Mouse (Mus musculus) kidney, adult 9 months (tissue): Measurements from ENCODE around the gene Det1.

Source experiments
- DNase-seq: peaks from one replicate; pipeline ENCODE4 v3.0.0; 2022

Det1 gene

GRCm38 (mm10) chr7:78846737-78847434 lies at the start of gene Det1:
Det1 (minus strand) TSS chr7:78847263.
- peak; percentile 92 for DNase-seq

GRCm38 (mm10) chr7:78895653-78896333 lies 48.7 kb upstream of the Det1 start, which contains the start of gene Aen:
Aen (plus strand) TSS chr7:78895854.
- DNase-seq: peak; percentile 100

- peak; percentile 28 for DNase-seq
Measured at GRCm38 (mm10) chr7:78895021-78895652, 48.1 kb upstream of the Det1 start.

- no peak for DNase-seq
Measured at GRCm38 (mm10) chr7:78893917-78894316, 46.9 kb upstream of the Det1 start.

GRCm38 (mm10) chr7:78890641-78891040 lies 43.6 kb upstream of the Det1 start:
- peak; percentile 84 for DNase-seq

- no peak for DNase-seq
Measured at GRCm38 (mm10) chr7:78887431-78887842, 40.4 kb upstream of the Det1 start.

- no peak for DNase-seq
Measured at GRCm38 (mm10) chr7:78886496-78886895, 39.4 kb upstream of the Det1 start.

- no peak for DNase-seq
Measured at GRCm38 (mm10) chr7:78885404-78885803, 38.3 kb upstream of the Det1 start.

- DNase-seq: no peak
Measured at GRCm38 (mm10) chr7:78884139-78884538, 37.1 kb upstream of the Det1 start.

GRCm38 (mm10) chr7:78883726-78884060 lies 36.6 kb upstream of the Det1 start:
- no peak for DNase-seq

- DNase-seq: no peak
Measured at GRCm38 (mm10) chr7:78883016-78883725, 36.1 kb upstream of the Det1 start.

GRCm38 (mm10) chr7:78882469-78882837 lies 35.4 kb upstream of the Det1 start:
- DNase-seq: no peak

GRCm38 (mm10) chr7:78881607-78882468 lies 34.8 kb upstream of the Det1 start:
- DNase-seq: no peak

- DNase-seq: no peak
Measured at GRCm38 (mm10) chr7:78872831-78873230, 25.8 kb upstream of the Det1 start.

- no peak for DNase-seq
Measured at GRCm38 (mm10) chr7:78872366-78872765, 25.3 kb upstream of the Det1 start.

GRCm38 (mm10) chr7:78868731-78869130 lies 21.7 kb upstream of the Det1 start:
- DNase-seq: no peak

GRCm38 (mm10) chr7:78865212-78865949 lies 18.3 kb upstream of the Det1 start:
- DNase-seq: no peak

- DNase-seq: no peak
Measured at GRCm38 (mm10) chr7:78864446-78864802, 17.4 kb upstream of the Det1 start.

GRCm38 (mm10) chr7:78863796-78864445 lies 16.9 kb upstream of the Det1 start:
- DNase-seq: no peak

- no peak for DNase-seq
Measured at GRCm38 (mm10) chr7:78855044-78855655, 8.1 kb upstream of the Det1 start.

GRCm38 (mm10) chr7:78854051-78854450 lies 7.0 kb upstream of the Det1 start:
- DNase-seq: no peak
